Mouse (Mus musculus): ENCODE measurements at regions not wholly inside any gene's neighbourhood (a gene's known extent, or its start where the extent isn't known, plus 50 kb on each side); places are given as distances from the start of the nearest gene placed in this dataset.
A peak's percentile ranks its signal among the peaks of the same experiment; 100 is the strongest.

DNA sequence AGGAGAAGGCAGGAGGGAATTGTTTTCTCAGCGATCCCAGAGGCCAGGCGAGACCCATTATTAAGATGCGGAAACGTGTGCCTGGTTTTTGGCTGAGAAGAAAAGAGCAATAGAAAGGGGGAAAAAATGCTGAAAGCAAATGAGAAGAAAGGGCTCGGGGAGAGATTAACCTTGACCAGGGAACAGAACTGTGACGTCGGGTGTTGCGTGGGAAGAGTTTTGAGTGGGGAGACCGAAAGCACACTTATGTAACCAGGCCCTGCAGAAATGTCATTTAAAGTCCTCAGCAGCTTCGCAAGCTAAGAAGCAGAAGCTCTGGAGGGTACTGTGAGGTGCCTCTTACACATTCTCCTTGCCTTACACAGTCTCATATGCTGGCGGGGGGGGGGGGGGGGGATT, 111.0 kb upstream of the Frmd6 start:
- peak; percentile 72 for DNase-seq (ENCODE audit: low spot score)

DNA sequence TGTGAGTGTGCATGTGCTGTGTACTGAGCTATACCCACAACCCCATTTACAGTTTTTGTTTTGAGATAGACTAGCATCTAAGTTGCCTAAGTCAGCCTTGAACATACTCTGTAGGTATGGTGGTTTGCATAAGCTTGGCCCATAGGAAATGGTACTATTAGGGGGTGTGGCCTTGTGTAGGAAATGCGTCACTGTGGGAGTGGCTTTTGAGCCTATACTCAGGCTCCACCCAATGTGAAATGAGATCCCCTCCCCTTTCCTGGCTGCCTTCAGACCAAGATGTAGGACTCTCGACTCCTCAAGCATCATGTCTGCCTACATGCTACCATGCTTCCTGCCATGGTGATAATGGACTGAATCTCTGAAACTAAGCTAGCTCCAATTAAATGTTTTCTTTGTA, 109.5 kb upstream of the Frmd6 start:
- DNase-seq (ENCODE audit: low spot score), result no peak

DNA sequence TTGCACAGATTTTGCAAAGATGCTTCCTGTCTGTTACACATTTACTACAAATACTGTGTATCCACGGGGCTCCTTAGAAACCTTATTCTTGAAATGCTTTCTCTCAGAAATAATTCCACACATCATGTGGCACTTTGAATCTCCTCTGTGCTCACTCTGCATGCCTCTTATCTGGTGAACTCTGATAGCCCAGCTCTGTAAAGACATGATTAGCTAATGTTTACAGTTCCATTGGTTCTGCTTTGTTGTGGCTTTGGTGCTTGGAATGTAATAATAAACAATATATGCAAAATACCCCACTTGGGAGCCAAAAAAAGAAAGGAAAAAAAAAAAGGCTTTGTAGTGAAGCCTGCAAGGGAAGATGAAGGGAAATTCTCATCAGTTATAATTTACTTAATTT, 106.7 kb upstream of the Frmd6 start:
- DNase-seq (ENCODE audit: low spot score), result no peak

GRCm38 (mm10) chr12:70719255-70719654, 106.1 kb upstream of the Frmd6 start:
- DNase-seq (ENCODE audit: low spot score), result no peak

- DNase-seq (ENCODE audit: low spot score), result no peak
These were observed 105.0 kb upstream of the Frmd6 start for GRCm38 (mm10) chr12:70720178-70720894.

DNA sequence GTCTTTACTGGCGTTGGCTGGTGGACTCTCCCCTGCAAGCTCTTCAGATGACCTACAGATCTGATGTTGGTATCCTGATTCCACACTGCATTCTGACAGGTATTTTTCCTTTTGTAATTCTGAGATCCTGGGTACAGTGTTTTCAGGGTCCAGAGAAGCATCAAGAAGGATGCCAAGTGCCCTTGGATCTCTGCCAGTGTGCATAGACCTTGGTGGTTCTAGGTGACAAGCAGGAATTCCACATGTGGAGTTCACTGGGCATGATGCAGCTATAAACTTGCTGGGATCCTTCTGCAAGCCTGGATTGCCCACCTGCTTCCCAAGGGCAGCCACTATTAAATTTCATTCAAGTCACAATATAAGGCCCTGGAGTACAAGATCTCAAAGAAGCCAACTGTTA, 100.0 kb upstream of the Frmd6 start:
- DNase-seq (ENCODE audit: low spot score), result no peak

- DNase-seq (ENCODE audit: low spot score), result peak; percentile 33
These were observed 97.6 kb upstream of the Frmd6 start for GRCm38 (mm10) chr12:70727496-70728259.

DNA sequence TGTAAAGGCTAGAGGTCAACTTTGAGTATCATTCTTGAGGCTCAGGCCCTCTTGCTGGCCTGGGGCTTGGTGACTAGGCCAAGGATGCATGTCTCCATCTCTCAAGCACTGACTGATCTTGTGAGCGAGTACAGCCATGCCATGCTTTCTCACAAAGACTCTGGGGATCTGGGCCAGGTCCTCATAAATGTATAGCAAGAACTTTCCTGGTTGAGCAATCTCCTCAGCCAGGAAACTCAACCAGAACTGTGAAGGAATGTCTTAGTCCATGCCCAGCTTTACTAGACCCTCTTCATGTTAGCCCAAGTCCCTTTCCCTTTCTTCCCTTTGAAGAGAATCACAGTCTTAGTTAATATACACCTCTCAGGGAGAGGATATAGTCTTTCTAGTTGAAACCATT, 96.9 kb upstream of the Frmd6 start:
- no peak for DNase-seq (ENCODE audit: low spot score)

GRCm38 (mm10) chr12:70729961-70730360, 95.4 kb upstream of the Frmd6 start:
- DNase-seq (ENCODE audit: low spot score), result no peak

DNA sequence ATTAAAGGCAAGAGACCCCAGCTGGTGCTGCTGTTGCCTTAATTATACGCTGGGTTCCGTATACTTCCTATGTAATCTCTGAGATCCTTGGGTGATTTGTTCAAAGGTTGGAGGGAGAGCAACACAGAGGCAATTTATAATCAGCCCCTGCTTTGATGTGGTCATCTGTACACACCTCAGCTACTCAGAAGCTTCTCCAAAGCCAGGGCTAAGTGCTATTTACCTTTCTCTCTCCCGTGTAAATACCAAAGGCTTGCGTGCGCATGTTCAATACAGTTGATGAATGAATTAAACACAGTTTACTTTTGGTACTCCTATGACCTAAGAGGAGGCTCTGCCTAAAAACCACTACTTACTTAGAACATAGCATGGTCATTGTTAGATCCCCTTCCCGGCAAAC, 93.8 kb upstream of the Frmd6 start:
- no peak for DNase-seq (ENCODE audit: low spot score)

DNA sequence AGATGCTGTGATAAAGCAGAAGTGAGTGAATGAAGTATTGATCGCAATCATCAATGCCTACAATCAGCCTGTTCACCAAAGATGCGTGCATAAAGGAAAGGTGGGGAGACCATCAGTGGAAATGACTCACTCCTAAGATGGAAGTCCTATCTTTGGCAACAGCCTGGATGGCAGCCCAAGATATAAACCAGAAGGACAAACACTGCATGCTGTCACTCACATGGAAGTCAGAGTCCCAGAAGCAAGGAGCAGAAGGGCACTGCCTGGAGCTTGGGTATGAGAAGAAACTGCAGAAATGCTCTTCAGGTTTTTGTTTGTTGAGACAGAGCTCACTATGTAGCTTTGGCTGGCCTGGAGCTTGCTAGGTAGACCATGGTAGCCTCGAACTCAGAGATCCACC, 92.7 kb upstream of the Frmd6 start:
- no peak for DNase-seq (ENCODE audit: low spot score)

DNA sequence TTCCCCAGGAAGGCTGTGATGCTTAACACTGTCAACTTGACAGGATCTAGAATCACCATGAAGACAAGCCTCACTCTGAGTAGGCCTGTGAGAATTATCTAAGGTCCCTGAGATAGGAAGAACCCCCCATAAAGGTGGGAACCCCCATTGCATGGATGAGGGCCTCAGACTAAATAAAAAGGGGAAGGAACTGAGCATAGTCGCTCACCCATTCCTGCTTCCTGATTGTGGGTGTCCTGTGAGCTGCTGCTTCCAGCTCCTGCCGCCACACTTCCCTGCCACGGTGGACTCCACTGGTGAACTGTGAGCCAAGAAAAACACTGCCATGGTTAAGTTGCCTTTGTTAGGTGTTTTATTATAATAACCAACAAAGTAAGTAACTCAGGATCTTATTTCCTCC, 86.8 kb upstream of the Frmd6 start:
- no peak for DNase-seq (ENCODE audit: low spot score)

DNA sequence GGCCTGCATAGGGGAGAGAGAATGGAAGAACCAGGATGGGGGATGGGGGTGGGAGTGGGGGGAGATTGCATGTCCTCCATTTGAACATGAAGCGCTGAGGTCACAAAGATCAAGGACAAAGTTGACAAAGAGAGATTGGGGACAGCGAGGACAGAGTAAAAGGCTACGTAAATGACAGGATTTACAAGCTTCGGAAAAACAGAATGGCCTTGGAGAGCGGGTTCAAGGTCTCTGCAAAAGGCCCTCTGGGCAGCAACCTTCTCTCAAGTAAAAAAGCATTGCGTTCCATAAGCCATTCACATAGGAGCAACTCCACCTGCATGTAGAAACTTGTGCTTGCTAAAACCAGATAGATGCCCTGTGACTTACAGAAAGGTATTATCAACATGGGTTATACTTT, 86.0 kb upstream of the Frmd6 start:
- no peak for DNase-seq (ENCODE audit: low spot score)

DNA sequence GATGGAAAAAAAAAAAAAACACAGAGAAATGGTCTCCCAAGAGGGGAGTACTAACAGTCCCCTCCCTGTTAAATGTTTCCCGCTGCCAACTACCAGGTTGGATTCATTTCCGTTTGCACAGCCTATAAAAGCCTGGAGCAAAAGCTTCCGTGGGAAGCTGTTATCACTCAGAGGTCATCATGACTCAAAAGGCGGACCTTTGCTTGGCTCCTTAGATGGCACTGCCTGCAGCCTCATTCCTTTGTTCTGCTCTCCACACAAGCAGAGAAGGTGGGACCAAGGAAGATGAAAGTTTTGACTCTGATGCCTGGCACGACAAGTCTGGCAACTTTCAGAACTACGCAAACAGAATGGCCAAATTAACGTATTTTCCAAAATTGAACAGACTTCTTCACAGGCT, 85.5 kb upstream of the Frmd6 start:
- no peak for DNase-seq (ENCODE audit: low spot score)

DNA sequence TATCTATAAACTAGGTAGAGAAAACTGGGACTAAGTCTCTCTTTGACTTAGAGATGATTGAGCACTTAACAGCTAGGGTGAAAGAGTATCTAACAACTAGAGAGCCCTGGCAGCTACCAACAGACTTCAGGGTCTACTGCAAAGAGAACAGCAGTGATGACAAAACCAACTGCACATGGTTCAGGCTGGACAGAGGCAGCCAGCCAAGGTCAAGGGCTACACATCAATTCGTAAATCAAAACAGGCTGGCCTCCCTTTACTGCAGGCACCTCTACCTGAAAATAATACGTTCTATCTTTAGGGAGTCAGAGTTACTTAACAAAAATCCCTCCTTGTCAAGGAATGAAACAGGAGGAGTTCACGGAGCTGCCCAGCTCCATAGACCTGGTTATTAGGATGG, 82.5 kb upstream of the Frmd6 start:
- no peak for DNase-seq (ENCODE audit: low spot score)

GRCm38 (mm10) chr12:70745681-70746080, 79.6 kb upstream of the Frmd6 start:
- no peak for DNase-seq (ENCODE audit: low spot score)

GRCm38 (mm10) chr12:70749651-70750050, 75.7 kb upstream of the Frmd6 start:
- DNase-seq (ENCODE audit: low spot score), result no peak

GRCm38 (mm10) chr12:70750651-70751578, 74.4 kb upstream of the Frmd6 start:
- DNase-seq (ENCODE audit: low spot score), result no peak

GRCm38 (mm10) chr12:70752266-70752910, 72.9 kb upstream of the Frmd6 start:
- peak; percentile 13 for DNase-seq (ENCODE audit: low spot score)

GRCm38 (mm10) chr12:70752911-70753290, 72.4 kb upstream of the Frmd6 start:
- DNase-seq (ENCODE audit: low spot score), result no peak

DNA sequence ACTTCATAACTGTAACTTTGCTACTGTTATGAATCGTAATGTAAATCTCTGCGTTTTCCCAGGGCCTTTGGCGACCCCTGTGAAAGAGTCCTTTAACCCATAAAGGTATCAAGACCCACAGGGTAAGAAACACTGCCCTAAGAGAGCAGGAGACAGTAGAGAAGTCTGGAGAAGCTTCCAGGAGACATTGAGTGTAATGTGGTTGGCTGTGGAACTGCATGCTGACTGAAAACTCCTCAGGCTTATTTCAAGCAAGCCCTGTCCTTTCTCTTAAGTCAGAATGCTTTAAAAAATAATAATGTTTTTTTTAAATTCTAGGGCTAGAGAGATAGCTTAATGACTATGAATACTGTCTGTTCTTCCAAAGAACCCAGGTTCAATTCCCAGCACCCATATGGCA, 71.9 kb upstream of the Frmd6 start:
- no peak for DNase-seq (ENCODE audit: low spot score)

DNA sequence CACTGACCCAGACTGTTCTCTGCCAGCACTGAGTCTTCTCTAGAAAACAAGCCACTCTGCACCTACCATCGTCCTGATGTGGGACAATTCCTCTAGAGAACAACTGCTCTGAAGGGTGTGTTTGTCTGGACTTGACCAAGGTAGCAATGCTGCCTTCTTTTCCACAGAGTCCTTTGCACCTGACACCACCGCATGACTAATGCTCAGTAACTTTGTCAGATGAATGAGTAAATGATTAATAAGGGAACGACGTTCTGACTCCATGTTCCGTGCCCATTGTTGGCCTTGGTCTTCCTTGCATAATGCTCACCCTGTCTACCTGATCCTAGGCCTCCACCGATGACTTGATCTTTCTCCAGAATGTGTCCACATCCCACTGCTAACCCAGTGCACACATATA, 67.2 kb upstream of the Frmd6 start:
- DNase-seq (ENCODE audit: low spot score), result no peak

Measured in left cerebral cortex, adult 11 months (tissue).